Mouse (Mus musculus) midbrain, embryonic 13.5 days (tissue): ENCODE data around the gene Gsx1. TPM values are rescaled to one million over a fixed set of nuclear protein-coding genes. Genes with fewer than 3 reads are reported as not detected.
A peak's percentile ranks its signal among the peaks of the same experiment; 100 is the strongest.

Source experiments
- ATAC-seq: fragments of 200-750 bp; cut with Nextera tagmentation; 2 replicates; pipeline ENCODE4 v1.8.0; 2017; ENCODE audit warnings: mild to moderate bottlenecking, moderate TSS enrichment, moderate library complexity
- H3K27ac ChIP-seq: fragments of 300-500 bp; sonication (generic); 2 replicates; pipeline ENCODE4 v1.5.1; 2015; ENCODE audit warnings: inconsistent platforms, mild to moderate bottlenecking, moderate library complexity
- H3K27me3 ChIP-seq: fragments of 300-500 bp; sonication (generic); 2 replicates; pipeline ENCODE4 v1.6.1; 2015; ENCODE audit warnings: mild to moderate bottlenecking, inconsistent platforms
- H3K36me3 ChIP-seq: fragments of 300-500 bp; sonication (generic); 2 replicates; pipeline ENCODE4 v1.6.1; 2015; ENCODE audit warnings: mild to moderate bottlenecking, inconsistent platforms
- H3K4me1 ChIP-seq: fragments of 300-500 bp; sonication (generic); replicated peaks from 2 replicates; pipeline ENCODE4 v1.6.1; 2015; ENCODE audit warnings: inconsistent platforms
- H3K4me2 ChIP-seq: fragments of 300-500 bp; sonication (generic); replicated peaks from 2 replicates; pipeline ENCODE4 v1.6.1; 2015; ENCODE audit warnings: moderate library complexity, mild to moderate bottlenecking, inconsistent platforms
- H3K4me3 ChIP-seq: fragments of 300-500 bp; sonication (generic); replicated peaks from 2 replicates; pipeline ENCODE4 v1.5.1; 2015; ENCODE audit warnings: mild to moderate bottlenecking, inconsistent platforms
- H3K9ac ChIP-seq: fragments of 300-500 bp; sonication (generic); replicated peaks from 2 replicates; pipeline ENCODE4 v1.6.1; 2015; ENCODE audit warnings: mild to moderate bottlenecking, inconsistent platforms
- H3K9me3 ChIP-seq: fragments of 300-500 bp; sonication (generic); 2 replicates; pipeline ENCODE4 v1.6.1; 2016; ENCODE audit warnings: mild to moderate bottlenecking, inconsistent platforms
- WGBS: fragments of 180-500 bp; shearing (Covaris S2); methylation state at CpG from one replicate; pipeline ENCODE4 v1.1.7; 2015; 5-methylcytosine and 5-hydroxymethylcytosine counted together
- polyA plus RNA-seq: library from polyadenylated mRNA; unstranded; fragments of >200 nt; fragmentation: Nextera tagmentation; extraction: Ambion mirVana; gene quantifications from 2 replicates; pipeline ENCODE4 v1.2.1, GENCODE M21; 2015

Gene Gsx1
- polyA plus RNA-seq, 1 experiment from 2014 or later: 16.2 TPM

DNA sequence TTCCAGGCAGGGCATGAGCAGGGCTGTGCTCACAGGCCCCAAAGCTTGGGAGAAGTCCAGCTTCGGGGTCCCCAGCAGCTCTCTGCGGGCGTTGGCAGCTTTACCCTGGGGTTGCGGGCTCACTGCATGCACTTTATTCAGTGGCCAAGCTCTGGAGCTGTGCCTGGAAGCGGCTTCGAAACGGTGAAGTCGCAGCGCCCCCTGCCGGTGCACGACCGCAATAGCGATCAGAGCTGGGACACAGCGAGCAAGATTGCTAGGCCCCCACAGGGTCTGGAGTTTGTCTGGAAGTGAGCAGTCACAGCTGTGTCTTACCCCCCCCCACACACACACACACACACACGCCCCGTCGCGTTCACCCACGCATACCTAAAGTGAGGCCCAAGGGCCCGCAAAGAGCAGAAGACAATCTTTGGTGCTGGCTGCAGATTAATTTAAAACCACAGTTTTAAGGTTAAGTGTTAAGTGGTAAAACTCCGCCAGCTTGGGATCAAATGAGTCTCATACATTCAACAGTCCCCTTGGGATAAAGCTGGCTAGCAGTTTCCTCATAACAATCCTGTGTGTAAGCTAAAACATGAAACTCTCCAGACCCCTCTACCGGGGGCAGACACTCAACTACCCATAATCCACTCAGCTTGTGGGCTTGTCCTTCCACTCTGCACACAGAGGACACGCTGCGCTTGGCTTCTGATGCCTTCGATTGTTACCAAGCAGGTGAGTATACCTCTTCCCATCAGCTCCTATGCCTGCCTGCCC is 39.0 kb downstream of the Gsx1 start:
- no peak overlapping the region; the same call in 1 of the 2 replicates for H3K4me2 ChIP-seq
- WGBS: 19% methylated on average over 25 of the region's 25 CpGs
- no peak overlapping the region for H3K27ac ChIP-seq
- H3K4me3 ChIP-seq: no peak overlapping the region
- H3K36me3 ChIP-seq: no peaks in the 10 kb centered on the region
- peaks cover 60% of the 10 kb centered on the region for H3K27me3 ChIP-seq
- peak; percentile 78 for ATAC-seq
- peaks cover 23% of the 10 kb centered on the region for H3K4me1 ChIP-seq
- H3K9ac ChIP-seq: 0 out of 2 replicates have a peak overlapping the region, but pooled peaks have one; percentile 46
- H3K9me3 ChIP-seq: no peaks in the 10 kb centered on the region

DNA sequence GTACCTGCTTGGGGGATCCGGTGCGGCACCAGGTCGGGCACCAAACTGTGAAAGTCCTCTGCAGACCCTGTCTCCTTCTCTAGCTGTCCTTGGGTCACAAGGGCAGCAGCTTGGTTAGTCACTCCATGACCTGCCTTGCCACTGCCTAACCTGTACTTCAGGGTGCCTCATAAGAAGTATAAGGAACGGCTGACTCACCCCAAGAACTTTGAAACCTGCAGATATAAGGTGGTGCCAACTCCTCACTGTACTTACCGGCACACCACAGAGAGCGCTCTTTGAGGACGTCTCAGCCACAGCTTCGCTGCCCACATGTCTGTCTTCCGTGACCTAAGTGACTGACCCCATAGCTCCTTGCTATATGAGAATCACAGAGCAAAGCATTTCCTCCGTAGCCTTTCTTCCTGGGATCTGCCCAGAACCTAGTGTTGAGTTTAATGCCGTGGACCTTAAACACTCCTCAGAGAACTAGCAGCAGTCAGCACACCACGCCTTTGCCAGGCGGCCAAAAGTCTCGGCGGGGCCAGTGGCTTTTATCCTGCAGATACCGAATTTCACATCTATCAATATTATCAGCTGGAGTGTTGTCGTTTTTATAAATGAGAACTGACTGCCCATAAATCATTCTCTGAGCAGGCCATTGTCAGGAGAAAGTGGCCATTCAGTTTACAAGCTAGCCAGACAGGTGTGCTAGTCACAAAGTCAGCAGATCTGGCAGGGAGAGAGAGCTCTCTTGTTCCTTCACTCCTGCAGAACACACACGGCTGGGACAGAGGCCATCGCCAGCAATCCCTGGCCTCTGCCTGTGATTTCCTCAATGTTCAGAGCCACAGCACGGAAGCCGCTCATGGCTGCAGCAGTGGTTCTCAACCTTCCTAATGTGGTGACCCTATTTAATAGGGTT is 47.2 kb downstream of the Gsx1 start:
- 86% methylated on average over 21 of the region's 21 CpGs for WGBS
- no peak overlapping the region for H3K4me3 ChIP-seq

More for the DNA sequence above, 47.2 kb downstream of the Gsx1 start:
- no peak for ATAC-seq
- no peak overlapping the region for H3K27ac ChIP-seq
- H3K9ac ChIP-seq: no peak overlapping the region
- peaks cover 9% of the 10 kb centered on the region for H3K27me3 ChIP-seq
- no peak overlapping the region for H3K4me2 ChIP-seq
- H3K9me3 ChIP-seq: no peaks in the 10 kb centered on the region
- no peaks in the 10 kb centered on the region for H3K36me3 ChIP-seq
- H3K4me1 ChIP-seq: no peaks in the 10 kb centered on the region

Other genes with a start within 250 kb of the Gsx1 start
- gene Gtf3a, start 240.0 kb upstream of the Gsx1 start, polyA plus RNA-seq: 98.2 and 99.9 TPM in 2 replicates
- 25.9 and 30.6 TPM in 2 replicates for gene Mtif3, start 224.9 kb upstream of the Gsx1 start, polyA plus RNA-seq
- 4.1 and 4.4 TPM in 2 replicates for gene Lnx2, start 112.1 kb upstream of the Gsx1 start, polyA plus RNA-seq
- gene Polr1d, start 111.6 kb upstream of the Gsx1 start, polyA plus RNA-seq: 101 and 103 TPM in 2 replicates
- not detected in 2 replicates for gene Pdx1, start 81.3 kb downstream of the Gsx1 start, polyA plus RNA-seq
- gene Cdx2, start 118.6 kb downstream of the Gsx1 start, polyA plus RNA-seq: not detected in 2 replicates
- not detected in 2 replicates for gene Urad, start 133.7 kb downstream of the Gsx1 start, polyA plus RNA-seq
- 0.09 and 0.12 TPM in 2 replicates for gene Flt3, start 211.8 kb downstream of the Gsx1 start, polyA plus RNA-seq
- gene Pan3, start 241.5 kb downstream of the Gsx1 start, polyA plus RNA-seq: 68.3 and 75.8 TPM in 2 replicates